Mouse (Mus musculus): Measurements from ENCODE around the gene Zfp146. TPM values are rescaled to one million over a fixed set of nuclear protein-coding genes. Genes with fewer than 3 reads are reported as not detected.

Gene Zfp146
- total and polyA plus RNA-seq, 2 experiments from 2014 or later: 10.2 to 40.6 TPM

- Histone ChIP-seq H3K27me3 (ENCODE audit: insufficient read depth, low read length) (no peaks in the 10 kb centered on the region), H3K4me2 (ENCODE audit: low read depth, low read length) (no peak overlapping the region), H3K9me3 (ENCODE audit: low read length) (no peaks in the 10 kb centered on the region), H3K9ac (replicated peaks; ENCODE audit: low read length) (no peak overlapping the region), H3K36me3 (ENCODE audit: insufficient read depth, low read length) (no peaks in the 10 kb centered on the region), H3K27ac (no peak overlapping the region), H3K4me1 (ENCODE audit: insufficient read depth, low read length) (0 out of 2 replicates have a peak, but pooled peaks cover 4% of the 10 kb centered on the region), H3K4me3 (ENCODE audit: low read length) (no peak overlapping the region)
- no peak for ATAC-seq
- no peak for DNase-seq (ENCODE audit: low spot score)
- WGBS: 76% methylated on average over 5 of the region's 5 CpGs
- TF ChIP-seq CTCF (IDR thresholded peaks at IDR 0.05; ENCODE audit: low read depth): no peak
Measured at GRCm38 (mm10) chr7:30197592-30198129, 28.1 kb upstream of the Zfp146 start.

DNA sequence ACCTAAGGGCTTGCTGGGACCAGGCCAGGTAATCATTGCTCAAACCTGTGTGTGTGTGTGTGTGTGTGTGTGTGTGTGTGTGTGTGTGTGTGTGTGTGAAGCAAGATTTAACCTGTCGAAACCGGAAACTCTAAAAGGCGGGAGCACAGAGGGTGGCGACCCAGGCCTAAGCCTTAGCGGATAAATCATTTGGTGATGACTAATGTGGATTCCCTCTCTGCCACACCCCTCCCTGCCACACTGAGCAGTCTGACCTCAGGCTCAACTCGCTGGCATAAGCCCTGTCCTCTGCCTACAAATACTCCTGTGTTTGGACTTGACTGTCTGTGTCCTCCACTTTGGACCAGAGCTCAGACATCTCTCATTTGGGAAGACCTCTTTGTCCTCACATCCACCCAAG is 26.6 kb upstream of the Zfp146 start:
- Histone ChIP-seq H3K4me1 (ENCODE audit: insufficient read depth, low read length) (0 out of 2 replicates have a peak, but pooled peaks cover 4% of the 10 kb centered on the region), H3K4me3 (ENCODE audit: low read length) (no peak overlapping the region), H3K27ac (no peak overlapping the region), H3K9ac (replicated peaks; ENCODE audit: low read length) (no peak overlapping the region), H3K9me3 (ENCODE audit: low read length) (no peaks in the 10 kb centered on the region), H3K27me3 (ENCODE audit: insufficient read depth, low read length) (no peaks in the 10 kb centered on the region), H3K36me3 (ENCODE audit: insufficient read depth, low read length) (peaks cover 11% of the 10 kb centered on the region), H3K4me2 (ENCODE audit: low read depth, low read length) (no peak overlapping the region)
- no peak for DNase-seq (ENCODE audit: low spot score)
- ATAC-seq: no peak
- TF ChIP-seq CTCF (IDR thresholded peaks at IDR 0.05; ENCODE audit: low read depth): no peak
- 68% methylated on average over 6 of the region's 6 CpGs for WGBS

DNA sequence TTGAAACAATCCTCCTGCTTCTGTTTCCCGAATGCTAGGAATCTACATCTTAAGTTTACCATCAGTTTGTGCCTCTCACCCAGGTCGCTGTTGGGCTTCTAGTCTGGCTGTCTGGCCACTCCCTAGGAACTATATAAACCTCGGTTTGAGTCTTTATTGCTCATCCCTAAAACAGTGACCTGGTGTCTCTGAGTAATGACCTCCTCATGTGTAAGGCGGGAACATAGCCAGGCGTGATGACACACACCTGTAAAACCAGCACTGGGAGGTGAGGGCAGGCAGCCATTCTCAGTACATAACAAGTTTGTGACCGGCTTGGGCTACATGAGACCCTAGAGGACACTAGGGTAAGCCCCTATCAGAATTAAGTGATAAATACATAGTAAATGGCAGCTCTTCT is 25.9 kb upstream of the Zfp146 start:
- Histone ChIP-seq H3K27me3 (ENCODE audit: insufficient read depth, low read length) (no peaks in the 10 kb centered on the region), H3K4me3 (ENCODE audit: low read length) (0 out of 2 replicates have a peak overlapping the region, but pooled peaks have one; percentile 85), H3K4me1 (ENCODE audit: insufficient read depth, low read length) (0 out of 2 replicates have a peak, but pooled peaks cover 4% of the 10 kb centered on the region), H3K9me3 (ENCODE audit: low read length) (no peaks in the 10 kb centered on the region), H3K9ac (replicated peaks; ENCODE audit: low read length) (peak overlapping the region; percentile 83; the same call in 1 of the 2 replicates), H3K27ac (0 out of 2 replicates have a peak overlapping the region, but pooled peaks have one; percentile 87), H3K36me3 (ENCODE audit: insufficient read depth, low read length) (peaks cover 12% of the 10 kb centered on the region), H3K4me2 (ENCODE audit: low read depth, low read length) (peak overlapping the region; percentile 68)
- TF ChIP-seq CTCF (IDR thresholded peaks at IDR 0.05; ENCODE audit: low read depth): no peak
- ATAC-seq (no peak), DNase-seq (ENCODE audit: low spot score) (no peak)
- WGBS: 76% methylated on average over 6 of the region's 6 CpGs

DNA sequence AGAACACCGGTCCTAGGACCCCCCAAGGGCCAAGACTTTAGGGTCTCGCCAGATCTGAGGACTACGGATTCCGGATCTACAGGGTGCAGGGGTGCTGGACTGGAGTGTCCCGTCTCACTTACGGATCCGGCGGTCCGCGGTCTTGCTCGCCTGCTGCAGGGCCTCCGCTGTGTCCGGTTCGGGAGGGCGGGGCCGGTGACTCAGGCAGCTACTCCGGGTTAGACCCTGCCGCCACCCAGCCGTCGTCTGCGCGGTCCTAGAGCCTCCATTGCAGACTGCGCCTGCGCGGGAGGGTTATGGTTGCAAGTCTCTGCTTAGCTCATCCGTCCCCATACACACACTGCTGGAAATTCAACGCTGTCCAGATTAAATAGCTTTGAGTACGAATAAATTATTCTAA is 25.3 kb upstream of the Zfp146 start:
- H3K9me3 ChIP-seq (ENCODE audit: low read length): no peaks in the 10 kb centered on the region
- H3K4me2 ChIP-seq (ENCODE audit: low read depth, low read length): peak overlapping the region; percentile 68
- ATAC-seq (peak; percentile 91), DNase-seq (ENCODE audit: low spot score) (peak; percentile 98)
- under 1% methylated on average over 28 of the region's 28 CpGs for WGBS
- H3K4me1 ChIP-seq (ENCODE audit: insufficient read depth, low read length): 0 out of 2 replicates have a peak, but pooled peaks cover 4% of the 10 kb centered on the region
- peak overlapping the region; percentile 85 for H3K4me3 ChIP-seq (ENCODE audit: low read length)
- H3K36me3 ChIP-seq (ENCODE audit: insufficient read depth, low read length): peaks cover 12% of the 10 kb centered on the region
- no peak for TF ChIP-seq CTCF (IDR thresholded peaks at IDR 0.05; ENCODE audit: low read depth)
- H3K27ac ChIP-seq: peak overlapping the region; percentile 87
- H3K9ac ChIP-seq (replicated peaks; ENCODE audit: low read length): peak overlapping the region; percentile 83
- H3K27me3 ChIP-seq (ENCODE audit: insufficient read depth, low read length): no peaks in the 10 kb centered on the region

DNA sequence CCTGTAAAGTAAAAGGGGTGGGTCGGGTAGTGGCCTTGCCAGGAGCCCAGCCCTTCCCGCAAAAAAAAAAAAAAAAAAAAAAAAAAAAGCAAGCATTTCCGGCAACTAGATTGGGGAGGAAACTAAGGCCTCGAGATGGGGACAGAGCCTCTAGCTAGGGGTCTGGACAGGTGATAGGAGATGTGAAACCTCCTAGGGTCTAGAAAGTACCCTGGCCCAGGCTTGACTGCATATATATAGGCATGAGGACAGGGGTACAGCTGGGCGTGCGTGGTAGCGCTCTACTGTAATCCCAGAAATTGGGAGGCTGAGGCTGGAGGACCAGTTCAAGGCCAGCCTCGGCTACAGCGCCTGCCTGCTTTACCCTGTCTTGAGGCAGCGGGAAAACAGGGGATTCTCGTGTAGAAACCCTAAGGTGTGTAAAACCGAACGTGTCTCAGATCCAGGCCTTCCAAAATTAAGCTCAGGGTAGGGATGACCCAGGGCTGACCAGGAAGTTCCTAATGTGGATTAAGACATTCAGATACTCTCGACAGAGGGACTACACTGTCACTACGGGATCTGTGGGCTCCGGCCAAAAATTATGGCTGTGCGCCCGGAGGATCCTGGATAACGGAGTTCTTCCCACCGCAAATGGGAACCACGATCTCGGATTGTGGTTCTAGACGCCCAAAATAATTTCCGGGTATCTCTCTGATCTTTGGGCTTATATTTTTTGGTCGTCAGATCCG is 24.7 kb upstream of the Zfp146 start:
- Histone ChIP-seq H3K27ac (peak overlapping the region; percentile 87), H3K27me3 (ENCODE audit: insufficient read depth, low read length) (no peaks in the 10 kb centered on the region), H3K9me3 (ENCODE audit: low read length) (no peaks in the 10 kb centered on the region), H3K4me1 (ENCODE audit: insufficient read depth, low read length) (0 out of 2 replicates have a peak, but pooled peaks cover 4% of the 10 kb centered on the region), H3K4me2 (ENCODE audit: low read depth, low read length) (peak overlapping the region; percentile 68), H3K36me3 (ENCODE audit: insufficient read depth, low read length) (peaks cover 12% of the 10 kb centered on the region), H3K9ac (replicated peaks; ENCODE audit: low read length) (peak overlapping the region; percentile 83), H3K4me3 (ENCODE audit: low read length) (peak overlapping the region; percentile 85)
- peak; percentile 70 for DNase-seq (ENCODE audit: low spot score)
- ATAC-seq: peak; percentile 22
- TF ChIP-seq CTCF (IDR thresholded peaks at IDR 0.05; ENCODE audit: low read depth): no peak
- 0% methylated on average over 26 of the region's 26 CpGs for WGBS

DNA sequence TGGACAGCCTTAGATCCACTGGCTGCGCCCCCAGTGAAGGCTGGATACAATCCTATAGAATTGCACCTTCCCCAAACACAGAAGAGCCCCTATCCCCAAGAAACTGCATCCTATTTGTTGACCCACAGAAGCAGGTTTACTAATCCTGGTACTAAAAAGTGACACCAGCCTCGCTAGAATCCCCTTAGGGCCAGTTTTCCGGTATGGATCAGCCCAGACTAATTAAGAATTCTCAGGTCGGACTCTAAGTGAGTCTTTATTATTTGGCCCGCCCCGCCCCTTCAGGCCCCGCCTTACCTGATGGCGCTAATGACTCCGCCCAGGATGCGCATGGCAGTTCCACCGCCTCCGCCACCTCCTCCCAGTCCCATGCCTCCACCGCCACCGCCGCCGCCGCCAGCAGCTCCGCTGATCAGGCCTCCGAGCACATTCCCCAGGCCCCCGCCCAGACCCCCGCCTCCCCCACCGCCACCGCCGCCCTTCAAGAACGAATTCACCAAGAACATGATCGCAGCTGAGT is 24.1 kb upstream of the Zfp146 start:
- Histone ChIP-seq H3K27ac (peak overlapping the region; percentile 87), H3K9me3 (ENCODE audit: low read length) (no peaks in the 10 kb centered on the region), H3K4me1 (ENCODE audit: insufficient read depth, low read length) (0 out of 2 replicates have a peak, but pooled peaks cover 4% of the 10 kb centered on the region), H3K27me3 (ENCODE audit: insufficient read depth, low read length) (no peaks in the 10 kb centered on the region), H3K4me2 (ENCODE audit: low read depth, low read length) (peak overlapping the region; percentile 68), H3K4me3 (ENCODE audit: low read length) (peak overlapping the region; percentile 85), H3K9ac (replicated peaks; ENCODE audit: low read length) (peak overlapping the region; percentile 83), H3K36me3 (ENCODE audit: insufficient read depth, low read length) (peaks cover 17% of the 10 kb centered on the region)
- peak; percentile 62 for ATAC-seq
- peak; percentile 84 for DNase-seq (ENCODE audit: low spot score)
- 2% methylated on average over 21 of the region's 26 CpGs for WGBS
- no peak for TF ChIP-seq CTCF (IDR thresholded peaks at IDR 0.05; ENCODE audit: low read depth)

Measured in hindbrain, postnatal 0 days (tissue).